Mouse (Mus musculus): ENCODE data around the gene 4930415O20Rik.

- TF ChIP-seq CTCF (IDR thresholded peaks at IDR 0.05; ENCODE audit: control insufficient read depth, insufficient read depth, insufficient replicate concordance, low read depth, low read length): no peak
- TF ChIP-seq POLR2A (IDR thresholded peaks at IDR 0.05; ENCODE audit: control insufficient read depth, low read depth, low read length): no peak
These were observed 34.9 kb upstream of the 4930415O20Rik start for GRCm38 (mm10) chr15:98535921-98536320.
